Mouse (Mus musculus): ENCODE data around the gene Tesk1. TPM values are rescaled to one million over a fixed set of nuclear protein-coding genes. Genes with fewer than 3 reads are reported as not detected.

The Tesk1 gene
- polyA plus RNA-seq, 1 experiment from 2014 or later = 14.8 TPM

DNA sequence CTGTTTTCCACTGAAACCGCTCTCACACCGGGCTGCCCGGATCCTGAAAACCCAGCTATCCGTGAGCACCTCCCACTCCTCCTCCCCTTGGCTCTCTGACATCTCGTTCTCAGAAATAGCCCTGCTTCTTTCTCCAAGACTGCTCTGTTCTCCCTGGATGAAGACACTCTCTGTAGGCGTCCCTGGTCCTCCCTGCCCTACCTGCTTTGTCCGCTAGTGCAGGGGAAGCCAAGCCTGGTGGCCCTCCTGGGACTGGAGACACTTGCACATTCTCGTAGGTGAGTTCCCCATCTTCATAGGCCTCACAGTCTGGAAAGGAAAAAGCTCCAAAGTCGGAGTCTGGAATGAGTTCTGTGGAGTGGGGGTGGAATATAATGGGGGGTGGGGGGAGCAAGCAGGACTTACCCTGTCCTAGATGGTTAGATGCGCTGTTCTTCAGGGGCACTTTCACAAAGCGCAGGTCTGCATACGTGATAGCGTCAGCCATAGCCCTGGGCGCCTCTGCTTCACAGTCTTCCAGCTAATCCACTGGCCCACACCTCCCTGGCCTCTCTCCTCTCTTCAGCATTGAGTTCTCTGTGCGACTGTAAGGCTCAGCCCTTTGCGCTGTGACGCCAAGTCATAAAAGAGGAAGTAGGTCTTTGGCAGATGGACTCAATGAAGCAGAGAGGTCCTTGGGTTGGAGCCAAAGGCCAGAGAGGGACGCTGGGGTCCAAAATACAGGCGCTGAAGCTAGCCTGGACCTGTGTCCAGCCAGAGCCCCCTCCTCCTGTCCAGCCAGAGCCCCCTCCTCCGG lies 12.5 kb downstream of the Tesk1 start, which contains the start of gene Cd72:
Cd72 (minus strand) TSS at position 588 of the 796 bp plus-strand sequence.
- 29% methylated on average over 20 of the region's 20 CpGs for WGBS
- H3K4me3 ChIP-seq (ENCODE audit: low read depth, low read length) = peak within 1 kb of the TSS; percentile 27
- no peaks in the 10 kb centered on the region for H3K9me3 ChIP-seq (ENCODE audit: control insufficient read depth, low read length)
- DNase-seq (ENCODE audit: low spot score) (no peak), ATAC-seq (ENCODE audit: low read depth) (peak; percentile 20; the same call in 1 of the 2 replicates)
- H3K9ac ChIP-seq (ENCODE audit: low read depth, low read length) = peak within 1 kb of the TSS; percentile 49
- peaks cover 12% of the 10 kb centered on the region for H3K4me1 ChIP-seq (ENCODE audit: control insufficient read depth, insufficient read depth, low read length)
- H3K27me3 ChIP-seq (replicated peaks; ENCODE audit: control insufficient read depth, insufficient read depth, low read length) = peaks cover 22% of the 10 kb centered on the region
- no peak within 1 kb of the TSS for H3K27ac ChIP-seq (replicated peaks; ENCODE audit: low read depth, low read length)
- peak within 1 kb of the TSS; percentile 60 for H3K4me2 ChIP-seq (ENCODE audit: low read depth, low read length)
- no peaks in the 10 kb centered on the region for H3K36me3 ChIP-seq (ENCODE audit: control insufficient read depth, insufficient read depth, low read length)

DNA sequence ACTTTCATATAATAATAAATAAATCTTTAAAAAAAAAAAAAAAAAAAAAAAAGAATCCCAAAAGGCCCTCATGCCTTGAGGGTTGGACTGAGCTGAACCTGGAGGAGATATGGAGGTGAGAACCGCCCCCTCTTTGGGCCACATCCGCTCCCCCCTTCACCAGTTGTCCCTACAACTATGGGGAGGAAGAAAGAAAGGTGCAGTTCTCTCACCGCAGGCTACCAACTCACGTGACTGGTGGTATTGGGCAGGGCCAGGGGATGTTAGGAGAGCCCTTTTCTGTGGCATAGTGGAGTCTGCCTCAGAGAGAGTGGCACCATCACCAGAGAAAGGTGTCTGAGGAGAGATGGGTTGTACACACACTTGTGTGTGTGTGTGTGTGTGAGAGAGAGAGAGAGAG lies 14.7 kb downstream of the Tesk1 start:
- Histone ChIP-seq H3K4me3 (ENCODE audit: low read depth, low read length) (no peak overlapping the region), H3K4me2 (ENCODE audit: low read depth, low read length) (no peak overlapping the region), H3K36me3 (ENCODE audit: control insufficient read depth, insufficient read depth, low read length) (no peaks in the 10 kb centered on the region), H3K27me3 (replicated peaks; ENCODE audit: control insufficient read depth, insufficient read depth, low read length) (peaks cover 22% of the 10 kb centered on the region), H3K27ac (replicated peaks; ENCODE audit: low read depth, low read length) (no peak overlapping the region), H3K4me1 (ENCODE audit: control insufficient read depth, insufficient read depth, low read length) (peaks cover 12% of the 10 kb centered on the region), H3K9me3 (ENCODE audit: control insufficient read depth, low read length) (no peaks in the 10 kb centered on the region), H3K9ac (ENCODE audit: low read depth, low read length) (no peak overlapping the region)
- ATAC-seq (ENCODE audit: low read depth) (no peak), DNase-seq (ENCODE audit: low spot score) (no peak)
- 24% methylated on average over 4 of the region's 4 CpGs for WGBS

DNA sequence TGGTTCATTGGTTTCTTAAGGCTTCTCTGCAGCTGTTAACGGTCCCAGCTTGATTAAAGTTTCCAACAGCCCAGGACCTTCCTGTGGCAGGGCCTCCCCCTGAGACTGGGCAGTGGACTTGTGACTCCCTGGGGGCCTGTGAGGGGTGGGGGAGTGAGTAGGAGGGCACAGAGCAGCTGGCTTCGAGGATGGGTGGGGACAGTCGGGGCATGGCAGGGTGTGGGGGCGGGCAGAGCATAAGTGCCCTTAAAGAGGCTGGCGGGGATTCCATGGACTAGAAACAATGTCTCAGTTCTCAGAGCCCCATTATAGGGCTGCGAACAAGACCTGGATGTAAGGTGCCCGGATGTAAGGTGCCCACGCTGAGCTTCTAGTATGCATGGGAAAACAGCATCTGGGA lies 15.4 kb downstream of the Tesk1 start:
- Histone ChIP-seq H3K4me1 (ENCODE audit: control insufficient read depth, insufficient read depth, low read length) (peaks cover 12% of the 10 kb centered on the region), H3K9me3 (ENCODE audit: control insufficient read depth, low read length) (no peaks in the 10 kb centered on the region), H3K27ac (replicated peaks; ENCODE audit: low read depth, low read length) (no peak overlapping the region), H3K36me3 (ENCODE audit: control insufficient read depth, insufficient read depth, low read length) (no peaks in the 10 kb centered on the region), H3K27me3 (replicated peaks; ENCODE audit: control insufficient read depth, insufficient read depth, low read length) (peaks cover 22% of the 10 kb centered on the region), H3K4me2 (ENCODE audit: low read depth, low read length) (no peak overlapping the region), H3K9ac (ENCODE audit: low read depth, low read length) (no peak overlapping the region), H3K4me3 (ENCODE audit: low read depth, low read length) (no peak overlapping the region)
- DNase-seq (ENCODE audit: low spot score) (no peak), ATAC-seq (ENCODE audit: low read depth) (no peak)
- WGBS = 28% methylated on average over 8 of the region's 8 CpGs

DNA sequence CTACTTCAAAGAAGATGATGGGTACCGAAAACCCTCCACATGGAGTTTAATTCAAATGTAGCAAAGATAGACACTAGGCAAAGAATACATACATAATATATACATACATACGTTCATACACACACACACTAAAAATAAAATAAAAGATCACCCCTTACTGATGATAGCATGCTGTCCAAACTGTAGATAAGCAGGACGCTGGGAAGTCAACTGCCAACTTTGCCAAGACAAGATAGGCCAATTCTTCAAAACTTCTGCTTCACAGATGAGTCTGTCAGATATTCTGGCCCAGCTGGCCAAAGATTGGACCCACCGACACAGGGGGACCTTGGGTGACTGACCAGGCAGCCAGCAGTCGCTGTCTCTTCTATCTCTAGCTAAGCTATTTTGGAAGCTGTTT lies 21.4 kb downstream of the Tesk1 start:
- 94% methylated on average over 5 of the region's 5 CpGs for WGBS
- no peaks in the 10 kb centered on the region for H3K27me3 ChIP-seq (replicated peaks; ENCODE audit: control insufficient read depth, insufficient read depth, low read length)
- no peak overlapping the region for H3K4me3 ChIP-seq (ENCODE audit: low read depth, low read length)
- no peak overlapping the region for H3K4me2 ChIP-seq (ENCODE audit: low read depth, low read length)
- H3K27ac ChIP-seq (replicated peaks; ENCODE audit: low read depth, low read length) = no peak overlapping the region
- DNase-seq (ENCODE audit: low spot score) (no peak), ATAC-seq (ENCODE audit: low read depth) (no peak)
- H3K36me3 ChIP-seq (ENCODE audit: control insufficient read depth, insufficient read depth, low read length) = no peaks in the 10 kb centered on the region
- no peaks in the 10 kb centered on the region for H3K4me1 ChIP-seq (ENCODE audit: control insufficient read depth, insufficient read depth, low read length)
- H3K9me3 ChIP-seq (ENCODE audit: control insufficient read depth, low read length) = no peaks in the 10 kb centered on the region
- H3K9ac ChIP-seq (ENCODE audit: low read depth, low read length) = no peak overlapping the region

DNA sequence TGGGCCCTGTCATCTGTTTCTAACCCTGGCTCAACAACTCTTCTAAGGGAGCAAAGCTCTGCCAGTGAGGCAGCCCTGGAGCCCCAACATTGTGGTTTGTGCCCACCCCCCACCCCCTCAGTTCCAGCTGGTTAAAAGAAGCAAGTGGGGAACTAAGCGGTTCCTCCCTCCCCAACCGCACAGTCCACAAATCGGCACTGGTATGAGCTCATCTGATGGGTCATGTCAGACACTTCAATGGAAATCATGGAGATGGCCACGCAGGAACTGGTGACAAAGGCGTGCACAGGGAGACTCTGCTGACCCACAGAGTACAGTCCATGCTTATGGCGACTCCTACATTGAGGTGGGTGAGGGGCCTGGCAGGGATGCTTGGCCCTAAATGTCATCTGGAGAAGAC lies 24.2 kb downstream of the Tesk1 start:
- no peak overlapping the region for H3K4me2 ChIP-seq (ENCODE audit: low read depth, low read length)
- ATAC-seq (ENCODE audit: low read depth) (no peak), DNase-seq (ENCODE audit: low spot score) (no peak)
- no peaks in the 10 kb centered on the region for H3K9me3 ChIP-seq (ENCODE audit: control insufficient read depth, low read length)
- no peaks in the 10 kb centered on the region for H3K4me1 ChIP-seq (ENCODE audit: control insufficient read depth, insufficient read depth, low read length)
- no peaks in the 10 kb centered on the region for H3K36me3 ChIP-seq (ENCODE audit: control insufficient read depth, insufficient read depth, low read length)
- 85% methylated on average over 6 of the region's 6 CpGs for WGBS
- no peak overlapping the region for H3K9ac ChIP-seq (ENCODE audit: low read depth, low read length)
- H3K4me3 ChIP-seq (ENCODE audit: low read depth, low read length) = no peak overlapping the region
- H3K27ac ChIP-seq (replicated peaks; ENCODE audit: low read depth, low read length) = no peak overlapping the region
- no peaks in the 10 kb centered on the region for H3K27me3 ChIP-seq (replicated peaks; ENCODE audit: control insufficient read depth, insufficient read depth, low read length)

DNA sequence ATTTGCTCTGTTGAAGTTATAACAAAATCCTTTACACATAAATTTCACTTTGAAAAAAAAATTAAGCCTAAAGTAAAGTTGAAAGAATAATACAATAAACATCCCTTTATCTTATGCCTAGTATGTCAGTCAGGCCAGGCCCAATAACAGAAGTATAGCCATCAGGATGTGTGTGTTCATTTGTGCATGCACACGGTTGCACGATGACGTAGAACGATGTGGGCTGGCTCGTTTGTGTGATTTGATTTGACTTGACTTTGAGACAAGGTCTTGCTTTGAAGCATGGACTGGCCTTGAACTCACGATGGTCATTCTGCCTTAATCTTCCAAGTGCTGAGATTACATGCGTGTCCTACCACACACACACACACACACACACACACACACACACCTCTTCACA lies 25.1 kb downstream of the Tesk1 start:
- H3K27me3 ChIP-seq (replicated peaks; ENCODE audit: control insufficient read depth, insufficient read depth, low read length) = no peaks in the 10 kb centered on the region
- WGBS = 86% methylated on average over 7 of the region's 7 CpGs
- H3K4me2 ChIP-seq (ENCODE audit: low read depth, low read length) = no peak overlapping the region
- no peak overlapping the region for H3K9ac ChIP-seq (ENCODE audit: low read depth, low read length)
- no peaks in the 10 kb centered on the region for H3K36me3 ChIP-seq (ENCODE audit: control insufficient read depth, insufficient read depth, low read length)
- H3K4me3 ChIP-seq (ENCODE audit: low read depth, low read length) = no peak overlapping the region
- no peak for DNase-seq (ENCODE audit: low spot score)
- H3K4me1 ChIP-seq (ENCODE audit: control insufficient read depth, insufficient read depth, low read length) = no peaks in the 10 kb centered on the region
- no peaks in the 10 kb centered on the region for H3K9me3 ChIP-seq (ENCODE audit: control insufficient read depth, low read length)
- ATAC-seq (ENCODE audit: low read depth) = no peak
- no peak overlapping the region for H3K27ac ChIP-seq (replicated peaks; ENCODE audit: low read depth, low read length)

DNA sequence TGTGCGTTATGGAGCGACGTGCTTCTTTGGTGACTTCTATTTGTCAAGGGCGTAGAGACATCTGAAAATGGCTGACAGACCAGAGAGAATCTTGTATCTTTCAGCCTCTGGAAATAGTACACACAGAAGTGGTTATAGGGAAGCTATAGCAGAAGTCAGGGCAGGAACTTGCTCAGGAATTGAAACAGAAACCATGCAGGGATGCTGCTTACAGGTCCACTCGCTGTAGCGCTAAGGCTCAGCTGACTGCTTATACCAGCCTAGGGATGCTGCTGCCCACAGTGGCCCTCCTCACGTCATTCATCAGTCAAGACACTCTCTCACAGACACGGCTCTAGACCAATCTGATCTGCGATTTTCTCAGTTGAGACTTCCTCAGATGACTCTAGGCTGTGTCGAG lies 28.6 kb downstream of the Tesk1 start:
- DNase-seq (ENCODE audit: low spot score) (no peak), ATAC-seq (ENCODE audit: low read depth) (no peak)
- WGBS = 91% methylated on average over 10 of the region's 10 CpGs
- H3K27ac ChIP-seq (replicated peaks; ENCODE audit: low read depth, low read length) = no peak overlapping the region
- H3K36me3 ChIP-seq (ENCODE audit: control insufficient read depth, insufficient read depth, low read length) = no peaks in the 10 kb centered on the region
- H3K9ac ChIP-seq (ENCODE audit: low read depth, low read length) = no peak overlapping the region
- no peak overlapping the region for H3K4me3 ChIP-seq (ENCODE audit: low read depth, low read length)
- no peaks in the 10 kb centered on the region for H3K4me1 ChIP-seq (ENCODE audit: control insufficient read depth, insufficient read depth, low read length)
- no peaks in the 10 kb centered on the region for H3K9me3 ChIP-seq (ENCODE audit: control insufficient read depth, low read length)
- no peak overlapping the region for H3K4me2 ChIP-seq (ENCODE audit: low read depth, low read length)
- H3K27me3 ChIP-seq (replicated peaks; ENCODE audit: control insufficient read depth, insufficient read depth, low read length) = no peaks in the 10 kb centered on the region

DNA sequence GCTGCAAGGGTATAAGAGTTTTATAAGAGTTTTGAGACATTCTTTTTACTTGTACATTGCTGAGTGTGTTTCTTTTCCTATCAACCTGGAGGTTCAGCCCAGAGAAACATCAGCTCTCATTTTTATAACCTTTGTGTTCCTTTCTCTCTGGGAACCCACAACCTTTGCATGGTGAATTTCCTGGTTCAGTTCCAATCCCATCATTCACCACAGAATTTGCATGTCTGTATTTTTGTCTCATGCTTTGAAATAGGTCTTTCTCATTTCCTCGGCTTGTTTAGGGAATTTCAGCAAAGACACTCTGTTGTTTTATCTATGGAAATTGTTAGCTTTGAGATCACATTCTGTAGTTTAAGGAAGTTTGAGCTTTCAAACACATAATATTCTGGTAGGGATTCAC lies 31.9 kb downstream of the Tesk1 start:
- 68% methylated on average over 1 of the region's 1 CpGs for WGBS

DNA sequence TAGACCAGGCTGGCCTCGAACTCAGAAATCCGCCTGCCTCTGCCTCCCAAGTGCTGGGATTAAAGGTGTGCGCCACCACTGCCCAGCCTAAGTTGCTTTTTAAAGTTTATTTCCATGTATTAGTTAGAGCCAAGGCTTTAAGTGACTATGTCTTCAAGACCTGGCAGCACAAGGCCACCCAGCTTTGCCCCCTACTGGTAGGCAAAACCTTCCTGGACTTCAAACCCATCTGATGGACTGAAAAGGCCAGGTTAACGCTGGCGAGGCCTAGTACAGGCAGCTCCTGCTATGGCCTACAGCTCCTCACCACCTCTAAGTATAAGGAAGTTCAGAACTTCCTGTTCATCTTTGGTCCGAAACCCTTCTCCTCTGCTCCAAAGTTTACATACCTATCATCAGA lies 34.9 kb downstream of the Tesk1 start:
- Histone ChIP-seq H3K27ac (replicated peaks; ENCODE audit: low read depth, low read length) (no peak overlapping the region), H3K4me1 (ENCODE audit: control insufficient read depth, insufficient read depth, low read length) (no peaks in the 10 kb centered on the region), H3K9ac (ENCODE audit: low read depth, low read length) (no peak overlapping the region), H3K9me3 (ENCODE audit: control insufficient read depth, low read length) (no peaks in the 10 kb centered on the region), H3K4me3 (ENCODE audit: low read depth, low read length) (no peak overlapping the region), H3K4me2 (ENCODE audit: low read depth, low read length) (no peak overlapping the region), H3K36me3 (ENCODE audit: control insufficient read depth, insufficient read depth, low read length) (no peaks in the 10 kb centered on the region), H3K27me3 (replicated peaks; ENCODE audit: control insufficient read depth, insufficient read depth, low read length) (no peaks in the 10 kb centered on the region)
- DNase-seq (ENCODE audit: low spot score) (no peak), ATAC-seq (ENCODE audit: low read depth) (no peak)
- 82% methylated on average over 6 of the region's 6 CpGs for WGBS

More for the DNA sequence above, 31.9 kb downstream of the Tesk1 start:
- H3K36me3 ChIP-seq (ENCODE audit: control insufficient read depth, insufficient read depth, low read length) = no peaks in the 10 kb centered on the region
- DNase-seq (ENCODE audit: low spot score) (no peak), ATAC-seq (ENCODE audit: low read depth) (no peak)
- no peak overlapping the region for H3K9ac ChIP-seq (ENCODE audit: low read depth, low read length)
- H3K9me3 ChIP-seq (ENCODE audit: control insufficient read depth, low read length) = no peaks in the 10 kb centered on the region
- no peak overlapping the region for H3K4me2 ChIP-seq (ENCODE audit: low read depth, low read length)
- no peak overlapping the region for H3K4me3 ChIP-seq (ENCODE audit: low read depth, low read length)
- H3K4me1 ChIP-seq (ENCODE audit: control insufficient read depth, insufficient read depth, low read length) = no peaks in the 10 kb centered on the region
- no peaks in the 10 kb centered on the region for H3K27me3 ChIP-seq (replicated peaks; ENCODE audit: control insufficient read depth, insufficient read depth, low read length)
- H3K27ac ChIP-seq (replicated peaks; ENCODE audit: low read depth, low read length) = no peak overlapping the region
